Mouse (Mus musculus) spleen, postnatal 14 days (tissue): ENCODE measurements around the gene Gm11096.

Experiments
- DNase-seq, 2 experiments: peaks; one replicate each; pipeline ENCODE4 v3.0.0; 2021 to 2022; ENCODE audit warnings: low spot score in 2 of 2

Gm11096 gene

GRCm38 (mm10) chr17:81480351-81481161 lies 39.0 kb downstream of the Gm11096 start:
- peak in 1 of 2 experiments; percentile 8 for DNase-seq

GRCm38 (mm10) chr17:81481843-81482490 lies 40.4 kb downstream of the Gm11096 start:
- no peak for DNase-seq

- DNase-seq, result no peak
Observed at GRCm38 (mm10) chr17:81486388-81486787, 44.8 kb downstream of the Gm11096 start.
